Mouse (Mus musculus) heart, postnatal 25 days (tissue): ENCODE measurements at regions not wholly inside any gene's neighbourhood (a gene's known extent, or its start where the extent isn't known, plus 50 kb on each side); places are given as distances from the start of the nearest gene placed in this dataset.

ENCODE experiments used
- DNase-seq: peaks from one replicate; pipeline ENCODE4 v3.0.0; 2022; ENCODE audit warnings: low spot score
- intact Hi-C: fragments of 180-260 bp; cut with DNase I; formaldehyde crosslinking; loops from one replicate; pipeline ENCODE4 v1.15.1; 2025

- intact Hi-C loops: no loop called here
- no peak for DNase-seq
These were observed 122.4 kb downstream of the Wnt5a start for GRCm38 (mm10) chr14:28626951-28627350.

- intact Hi-C loops: no loop called here
- no peak for DNase-seq
These were observed 130.6 kb downstream of the Wnt5a start for GRCm38 (mm10) chr14:28635175-28635574.

- DNase-seq: no peak
- intact Hi-C loops: no loop called here
These were observed 134.5 kb downstream of the Wnt5a start for GRCm38 (mm10) chr14:28639056-28639455.

- no peak for DNase-seq
- intact Hi-C loops: no loop called here
These were observed 141.3 kb downstream of the Wnt5a start for GRCm38 (mm10) chr14:28645807-28646206.

GRCm38 (mm10) chr14:28649411-28649810, 144.9 kb downstream of the Wnt5a start:
- DNase-seq: no peak
- intact Hi-C loops: no loop called here

- no peak for DNase-seq
- intact Hi-C loops: no loop called here
These were observed 148.7 kb downstream of the Wnt5a start for GRCm38 (mm10) chr14:28653059-28653930.

- no peak for DNase-seq
- intact Hi-C loops: no loop called here
These were observed 152.7 kb downstream of the Wnt5a start for GRCm38 (mm10) chr14:28657216-28657615.

- no peak for DNase-seq
- intact Hi-C loops: no loop called here
These were observed 156.5 kb downstream of the Wnt5a start for GRCm38 (mm10) chr14:28660872-28661588.

- intact Hi-C loops: no loop called here
- no peak for DNase-seq
These were observed 158.8 kb downstream of the Wnt5a start for GRCm38 (mm10) chr14:28663316-28663715.

GRCm38 (mm10) chr14:28664121-28664520, 159.6 kb downstream of the Wnt5a start:
- intact Hi-C loops: no loop called here
- no peak for DNase-seq

GRCm38 (mm10) chr14:28675476-28675875, 170.9 kb downstream of the Wnt5a start:
- intact Hi-C loops: no loop called here
- DNase-seq: peak; percentile 4

GRCm38 (mm10) chr14:28699780-28700179, 195.2 kb downstream of the Wnt5a start:
- no peak for DNase-seq
- intact Hi-C loops: no loop called here

- intact Hi-C loops: no loop called here
- DNase-seq: no peak
These were observed 200.2 kb downstream of the Wnt5a start for GRCm38 (mm10) chr14:28704729-28705128.

GRCm38 (mm10) chr14:28714598-28714997, 210.0 kb downstream of the Wnt5a start:
- intact Hi-C loops: no loop called here

GRCm38 (mm10) chr14:28720545-28720944, 216.0 kb downstream of the Wnt5a start:
- no peak for DNase-seq
- intact Hi-C loops: no loop called here

More at GRCm38 (mm10) chr14:28714598-28714997, 210.0 kb downstream of the Wnt5a start:
- DNase-seq: no peak

- intact Hi-C loops: no loop called here
- DNase-seq: no peak
These were observed 221.1 kb downstream of the Wnt5a start for GRCm38 (mm10) chr14:28725666-28726065.

GRCm38 (mm10) chr14:28733496-28733895, 228.9 kb downstream of the Wnt5a start:
- DNase-seq: no peak
- intact Hi-C loops: no loop called here

GRCm38 (mm10) chr14:28735446-28735845, 230.9 kb downstream of the Wnt5a start:
- no peak for DNase-seq
- intact Hi-C loops: no loop called here

GRCm38 (mm10) chr14:28740076-28740475, 235.5 kb downstream of the Wnt5a start:
- DNase-seq: no peak
- intact Hi-C loops: no loop called here

- intact Hi-C loops: no loop called here
These were observed 236.9 kb downstream of the Wnt5a start for GRCm38 (mm10) chr14:28741418-28741817.

GRCm38 (mm10) chr14:28743673-28744072, 239.1 kb downstream of the Wnt5a start:
- intact Hi-C loops: no loop called here
- DNase-seq: no peak

More at GRCm38 (mm10) chr14:28741418-28741817, 236.9 kb downstream of the Wnt5a start:
- no peak for DNase-seq
